Comparison of ENCODE assay signal across 13 mouse cellular contexts in the genomic region with DNA sequence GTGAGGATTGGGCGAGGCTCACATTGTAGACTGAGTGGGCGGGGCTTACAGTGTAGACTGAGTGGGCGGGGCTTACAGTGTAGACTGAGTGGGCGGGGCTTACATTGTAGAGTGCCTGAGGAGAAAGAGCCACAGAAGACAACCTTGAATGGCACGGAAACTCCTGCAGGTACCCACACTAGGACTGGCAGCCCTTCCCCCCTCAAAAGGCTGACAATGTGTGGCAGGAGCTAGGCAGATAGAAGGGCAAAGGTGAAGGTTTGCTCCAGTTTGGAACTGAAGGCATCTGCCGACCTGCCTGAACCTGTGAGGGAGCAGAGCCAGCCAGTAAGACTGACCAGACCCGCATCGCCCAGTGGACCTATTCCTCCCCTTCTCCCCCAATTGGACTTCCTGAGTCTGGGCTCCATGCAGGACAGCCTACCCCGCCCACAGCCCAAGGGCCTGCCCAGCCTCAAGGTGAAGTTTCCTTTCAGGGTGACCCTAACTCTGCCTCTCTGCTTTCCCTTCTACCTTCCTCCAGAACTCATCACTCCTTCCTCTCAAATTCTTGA.
DNase-seq lines count a peak whose midpoint lies in the region; ATAC-seq lines count a peak whose summit lies in the region.
"Had no signal": no experiment of that assay in that cellular context is flagged by ENCODE, and none has a peak within 500 bp of the region (broad histone marks: within the 10 kb centered on the region; RNA-seq: fewer than 3 reads in every experiment).

No protein-coding gene starts in this region.

- H3K4me1 ChIP-seq in forebrain, embryonic 10.5 days, result peaks cover 52% of the 10 kb centered on the region
- peaks cover 8% of the 10 kb centered on the region for H3K4me1 ChIP-seq in forebrain, embryonic 16.5 days (replicated peaks; ENCODE audit: control insufficient read depth, insufficient read depth, low read length)
- H3K4me1 ChIP-seq in midbrain, embryonic 11.5 days (ENCODE audit: control insufficient read depth, insufficient read depth, low read length), result peaks cover 15% of the 10 kb centered on the region
- peaks cover 34% of the 10 kb centered on the region for H3K4me1 ChIP-seq in midbrain, embryonic 10.5 days
- H3K4me1 ChIP-seq in midbrain, embryonic 15.5 days, result peaks cover 16% of the 10 kb centered on the region

- no peaks in the 10 kb centered on the region for H3K36me3 ChIP-seq in forebrain, embryonic 10.5 days (replicated peaks)
- H3K36me3 ChIP-seq in forebrain, embryonic 16.5 days (ENCODE audit: control insufficient read depth, insufficient read depth), result no peaks in the 10 kb centered on the region
- no peaks in the 10 kb centered on the region for H3K36me3 ChIP-seq in midbrain, embryonic 11.5 days (ENCODE audit: control insufficient read depth, insufficient read depth, low read length)
- H3K36me3 ChIP-seq in midbrain, embryonic 10.5 days, result no peaks in the 10 kb centered on the region
- H3K36me3 ChIP-seq in midbrain, embryonic 15.5 days (replicated peaks), result no peaks in the 10 kb centered on the region
- H3K36me3 ChIP-seq: embryonic facial prominence, embryonic 13.5 days; heart, embryonic 13.5 days had no signal

- no peak for ATAC-seq in forebrain, embryonic 16.5 days
- no peak; the same call in 1 of the 2 replicates for ATAC-seq in midbrain, embryonic 11.5 days (ENCODE audit: low FRiP score)
- ATAC-seq in midbrain, embryonic 15.5 days (replicated peaks), result 0 out of 2 replicates have a peak, but pooled peaks have one; percentile 7

- H3K9ac ChIP-seq in forebrain, embryonic 16.5 days (replicated peaks; ENCODE audit: low read depth, low read length), result no peak overlapping the region
- H3K9ac ChIP-seq in midbrain, embryonic 11.5 days (ENCODE audit: low read length), result no peak overlapping the region
- no peak overlapping the region for H3K9ac ChIP-seq in midbrain, embryonic 15.5 days
- H3K9ac ChIP-seq: embryonic facial prominence, embryonic 13.5 days; heart, embryonic 13.5 days had no signal

- peaks cover 22% of the 10 kb centered on the region for H3K27me3 ChIP-seq in forebrain, embryonic 10.5 days (ENCODE audit: poor library complexity, severe bottlenecking)
- H3K27me3 ChIP-seq in forebrain, embryonic 16.5 days (replicated peaks; ENCODE audit: control insufficient read depth, insufficient read depth, low read length), result no peaks in the 10 kb centered on the region
- no peaks in the 10 kb centered on the region; the same call in 1 of the 2 replicates for H3K27me3 ChIP-seq in midbrain, embryonic 11.5 days (ENCODE audit: control insufficient read depth, insufficient read depth, low read length)
- no peaks in the 10 kb centered on the region for H3K27me3 ChIP-seq in midbrain, embryonic 10.5 days (ENCODE audit: low read depth, poor library complexity, severe bottlenecking)
- H3K27me3 ChIP-seq in midbrain, embryonic 15.5 days (replicated peaks), result no peaks in the 10 kb centered on the region
- H3K27me3 ChIP-seq: embryonic facial prominence, embryonic 13.5 days had no signal

- 86% methylated on average over 9 of the region's 9 CpGs for WGBS in forebrain, embryonic 10.5 days
- 91% methylated on average over 9 of the region's 9 CpGs for WGBS in forebrain, embryonic 16.5 days
- WGBS in midbrain, embryonic 11.5 days, result 91% methylated on average over 9 of the region's 9 CpGs
- 91% methylated on average over 9 of the region's 9 CpGs for WGBS in midbrain, embryonic 10.5 days
- WGBS in midbrain, embryonic 15.5 days, result 91% methylated on average over 9 of the region's 9 CpGs

- H3K9me3 ChIP-seq in forebrain, embryonic 10.5 days, result no peaks in the 10 kb centered on the region
- H3K9me3 ChIP-seq in forebrain, embryonic 16.5 days (ENCODE audit: control insufficient read depth, low read length), result no peaks in the 10 kb centered on the region
- H3K9me3 ChIP-seq in midbrain, embryonic 11.5 days (ENCODE audit: control insufficient read depth, low read length), result no peaks in the 10 kb centered on the region
- H3K9me3 ChIP-seq in midbrain, embryonic 10.5 days (replicated peaks), result no peaks in the 10 kb centered on the region
- H3K9me3 ChIP-seq in midbrain, embryonic 15.5 days, result no peaks in the 10 kb centered on the region
- H3K9me3 ChIP-seq: embryonic facial prominence, embryonic 13.5 days; heart, embryonic 13.5 days had no signal

- H3K27ac ChIP-seq in forebrain, embryonic 10.5 days, result 0 out of 2 replicates have a peak overlapping the region, but pooled peaks have one; percentile 16
- H3K27ac ChIP-seq in forebrain, embryonic 16.5 days (ENCODE audit: low read length), result no peak overlapping the region
- H3K27ac ChIP-seq in midbrain, embryonic 11.5 days (ENCODE audit: low read depth, low read length), result no peak overlapping the region
- H3K27ac ChIP-seq in midbrain, embryonic 10.5 days (replicated peaks), result no peak overlapping the region
- H3K27ac ChIP-seq in midbrain, embryonic 15.5 days, result no peak overlapping the region
- H3K27ac ChIP-seq: embryonic facial prominence, embryonic 13.5 days; heart, embryonic 13.5 days had no signal

- DNase-seq in forebrain, embryonic 10.5 days (ENCODE audit: extremely low spot score, low spot score), result no peak
- DNase-seq in midbrain, embryonic 11.5 days (ENCODE audit: low spot score, missing footprints), result peak; percentile 67
- DNase-seq in midbrain, embryonic 10.5 days (ENCODE audit: low spot score), result no peak
- peak; percentile 15 for DNase-seq in c-Kit-positive CD71-positive TER-119-positive erythroid progenitor cells, embryonic 14.5 days (ENCODE audit: low spot score)
- DNase-seq in frontal cortex, postnatal 10 days (ENCODE audit: low spot score in 2 of 2), result no peak
- no peak for DNase-seq in kidney, adult 8-10 months
- DNase-seq: adrenal gland, postnatal 25 days; cerebellum, adult 18-20 months; left cerebral cortex, postnatal 4 days had no signal

- no peak overlapping the region for H3K4me3 ChIP-seq in forebrain, embryonic 10.5 days
- no peak overlapping the region for H3K4me3 ChIP-seq in forebrain, embryonic 16.5 days (replicated peaks; ENCODE audit: low read length)
- H3K4me3 ChIP-seq in midbrain, embryonic 11.5 days (ENCODE audit: low read depth, low read length), result no peak overlapping the region
- H3K4me3 ChIP-seq in midbrain, embryonic 10.5 days, result no peak overlapping the region
- H3K4me3 ChIP-seq in midbrain, embryonic 15.5 days, result no peak overlapping the region
- H3K4me3 ChIP-seq: embryonic facial prominence, embryonic 13.5 days; heart, embryonic 13.5 days had no signal

- no peak overlapping the region for H3K4me2 ChIP-seq in forebrain, embryonic 16.5 days (ENCODE audit: low read length)
- no peak overlapping the region for H3K4me2 ChIP-seq in midbrain, embryonic 11.5 days
- H3K4me2 ChIP-seq in midbrain, embryonic 15.5 days, result no peak overlapping the region
- H3K4me2 ChIP-seq: embryonic facial prominence, embryonic 13.5 days; heart, embryonic 13.5 days had no signal

Comparison
In these comparisons a context has a peak if more than half of its experiments do, and no peak if none do; other contexts are left out.
1. DNase-seq: peak in midbrain, embryonic 11.5 days (single experiment) and c-Kit-positive CD71-positive TER-119-positive erythroid progenitor cells, embryonic 14.5 days (single experiment); none in forebrain, embryonic 10.5 days (single experiment), midbrain, embryonic 10.5 days (single experiment), frontal cortex, postnatal 10 days (0 of 2) and kidney, adult 8-10 months (0 of 2).